Mouse (Mus musculus) erythroblast, adult 5-6 weeks (primary cell): ENCODE measurements around the gene Spata31d1d. TPM values are rescaled to one million over a fixed set of nuclear protein-coding genes. Genes with fewer than 3 reads are reported as not detected.
"Not testable (repeated sequence)": the region's sequence is repeated elsewhere in the genome, so short reads cannot be mapped to it uniquely, and the experiment has no call there.

Experiments
- ATAC-seq: replicated peaks from 2 replicates; pipeline ENCODE4 v1.8.0; 2016; ENCODE audit warnings: moderate number of reproducible peaks, mild to moderate bottlenecking, moderate TSS enrichment, inconsistent platforms; ENCODE audit not compliant: poor library complexity, low FRiP score, severe bottlenecking
- total RNA-seq, 2 experiments: library from RNA; stranded (forward) in 1 of 2; stranded (reverse) in 1 of 2; fragments of 150-400 nt in 1 of 2; fragments of 200-764, 138-1000 nt in 1 of 2; gene quantifications; 2 replicates each; pipeline versions ENCODE4 v1.2.3 to v1.2.4; 2015 to 2017; ENCODE audit warnings: low replicate concordance in 2 of 2

Spata31d1d gene
- total RNA-seq, 2 experiments from 2014 or later = 0.26 TPM; not detected in 1

DNA sequence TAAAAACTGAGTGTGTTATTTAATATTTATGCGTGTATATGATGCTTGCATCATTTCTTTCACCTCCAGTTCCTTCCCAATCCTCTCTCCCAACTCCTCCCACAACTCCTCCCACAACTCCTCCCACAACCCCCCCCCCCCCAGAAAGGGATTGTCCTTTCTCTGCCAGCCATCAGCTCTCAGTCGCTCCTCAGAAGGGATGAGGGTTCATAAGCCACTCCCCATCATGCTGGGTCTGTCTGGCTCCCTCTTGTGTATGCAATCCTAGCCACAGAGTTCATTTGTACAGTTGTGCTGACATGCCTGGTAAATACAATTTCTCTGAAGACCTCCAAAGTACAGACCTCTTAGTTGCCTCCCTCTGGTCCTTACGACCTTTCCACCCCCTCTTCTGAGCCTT is 3.6 kb upstream of the Spata31d1d start:
- ATAC-seq = 0 out of 2 replicates have a peak, but pooled peaks have one; percentile 19

DNA sequence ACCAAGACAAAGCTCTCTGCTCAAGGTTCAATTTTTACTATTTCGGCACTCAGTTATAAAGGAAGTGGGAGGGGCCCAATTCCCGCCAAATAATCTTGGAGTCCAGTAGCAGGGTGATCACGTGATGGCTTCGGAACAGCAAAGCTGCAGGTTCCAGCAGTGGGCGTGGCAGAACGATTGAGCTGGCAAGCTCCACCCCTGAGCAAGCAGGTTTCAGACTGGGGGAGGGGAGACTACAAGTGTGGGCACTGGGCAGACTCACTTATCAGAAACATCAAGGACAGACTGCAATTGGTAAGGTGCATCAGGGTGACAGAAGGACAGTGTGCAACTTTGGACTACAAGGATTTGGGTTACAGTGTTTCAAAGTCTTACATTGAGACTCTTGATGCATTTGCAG is 2.8 kb upstream of the Spata31d1d start:
- not testable (repeated sequence) for ATAC-seq

DNA sequence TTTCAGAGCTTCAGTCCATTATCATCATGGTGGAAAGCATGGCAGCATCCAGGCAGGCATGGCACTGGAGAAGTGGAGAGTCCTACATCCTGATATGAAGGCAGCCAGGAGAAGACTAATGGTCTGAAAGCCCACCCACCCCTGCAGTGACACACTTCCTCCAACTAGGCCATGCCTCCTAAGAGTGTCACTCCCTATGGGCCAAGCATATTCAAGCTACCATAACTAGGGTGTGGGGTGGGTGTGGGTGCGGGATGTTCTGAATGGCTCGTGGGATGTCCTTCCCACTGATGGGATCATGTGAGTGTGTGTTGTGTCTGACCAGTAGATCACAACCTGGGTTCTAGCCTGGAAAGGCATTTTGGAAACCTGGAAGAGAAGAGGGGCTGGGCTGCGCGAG is 2.4 kb upstream of the Spata31d1d start:
- ATAC-seq = no peak

DNA sequence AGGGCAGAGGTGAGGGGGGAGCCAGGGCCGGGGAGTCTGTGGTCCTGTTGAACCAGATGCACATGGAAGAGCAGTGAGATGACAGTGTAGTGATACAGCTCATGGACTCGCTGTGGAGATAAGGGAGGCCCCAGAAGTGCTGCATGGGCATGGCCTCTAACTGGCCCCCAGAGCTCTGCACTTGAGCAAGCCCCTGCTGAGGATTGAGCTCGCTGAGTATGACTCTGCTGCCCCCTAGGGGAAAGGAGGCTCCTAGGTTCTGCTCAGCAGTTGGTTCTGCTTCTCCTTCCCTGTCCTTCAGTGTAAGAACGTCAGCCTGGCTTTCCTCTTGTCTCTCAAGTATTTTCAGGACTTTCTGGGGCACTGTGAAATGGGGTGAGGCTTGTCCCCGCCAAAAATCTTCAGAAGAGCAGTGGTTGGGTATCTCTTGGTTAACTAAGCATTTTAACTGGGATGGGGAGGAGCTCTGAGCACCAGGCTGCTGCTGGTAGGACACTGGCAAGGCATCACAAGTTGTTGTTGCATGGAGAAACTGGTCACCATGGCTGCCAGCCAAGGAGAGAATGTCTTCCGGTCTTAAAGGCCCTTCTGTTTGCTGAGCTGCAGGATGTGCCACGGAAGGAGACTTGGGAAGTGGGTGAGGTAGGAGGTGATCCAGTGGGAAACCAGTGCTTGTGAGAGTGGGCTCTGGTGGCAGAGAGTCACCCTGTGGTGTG is 3.0 kb downstream of the Spata31d1d start:
- ATAC-seq = peak; percentile 82

DNA sequence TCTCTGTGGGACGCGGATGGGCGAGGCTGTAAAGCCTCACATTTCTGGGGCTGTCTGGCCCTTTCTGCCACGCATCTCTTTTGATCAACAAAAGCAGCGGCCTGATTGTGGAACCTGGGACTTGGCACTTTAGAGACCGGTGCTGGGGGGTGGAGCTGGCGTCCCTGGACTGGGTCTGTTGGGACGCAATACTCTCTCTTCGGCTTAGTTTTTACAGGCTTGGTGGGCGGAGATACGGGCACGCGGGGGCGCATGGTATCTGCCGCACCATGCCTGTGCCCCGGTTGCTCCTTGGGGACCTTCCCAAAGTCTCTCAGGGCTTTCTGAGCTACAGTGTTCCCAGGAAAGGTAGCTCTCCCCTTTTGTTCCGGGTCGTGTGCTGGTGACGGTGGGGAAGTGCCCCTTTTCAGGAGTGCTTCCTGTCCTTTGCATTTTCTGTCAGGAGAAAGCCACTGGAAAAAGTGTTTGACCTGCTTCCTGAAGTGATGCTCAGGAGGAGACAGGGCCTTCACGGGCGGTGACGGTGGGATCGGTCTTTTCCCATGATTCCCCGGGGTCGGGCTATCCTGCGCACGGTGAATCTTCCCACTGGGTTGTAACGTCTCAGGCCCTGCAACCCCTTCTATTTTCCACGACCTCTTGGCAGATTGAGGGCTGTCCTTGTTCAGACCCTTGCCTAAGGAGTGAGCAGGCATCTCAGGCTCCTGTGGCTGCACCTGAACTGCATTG is 5.2 kb downstream of the Spata31d1d start:
- no peak for ATAC-seq

DNA sequence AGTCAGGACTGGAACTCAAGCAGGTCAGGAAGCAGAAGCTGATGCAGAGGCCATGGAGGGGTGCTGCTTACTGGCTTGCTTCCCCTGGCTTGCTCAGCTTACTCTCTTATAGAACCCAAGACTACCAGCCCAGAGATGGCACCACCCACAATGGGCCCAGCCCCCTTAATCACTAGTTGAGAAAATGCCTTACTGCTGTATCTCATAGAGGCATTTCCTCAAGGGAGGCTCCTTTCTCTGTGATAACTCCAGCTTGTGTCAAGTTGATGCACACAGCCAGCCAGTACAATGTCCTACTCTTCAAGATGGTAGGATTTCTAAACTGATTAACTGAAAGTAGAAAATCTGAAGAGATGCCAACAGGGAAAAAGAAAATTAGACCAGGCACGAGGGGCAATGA is 9.5 kb downstream of the Spata31d1d start:
- ATAC-seq = not testable (repeated sequence)

DNA sequence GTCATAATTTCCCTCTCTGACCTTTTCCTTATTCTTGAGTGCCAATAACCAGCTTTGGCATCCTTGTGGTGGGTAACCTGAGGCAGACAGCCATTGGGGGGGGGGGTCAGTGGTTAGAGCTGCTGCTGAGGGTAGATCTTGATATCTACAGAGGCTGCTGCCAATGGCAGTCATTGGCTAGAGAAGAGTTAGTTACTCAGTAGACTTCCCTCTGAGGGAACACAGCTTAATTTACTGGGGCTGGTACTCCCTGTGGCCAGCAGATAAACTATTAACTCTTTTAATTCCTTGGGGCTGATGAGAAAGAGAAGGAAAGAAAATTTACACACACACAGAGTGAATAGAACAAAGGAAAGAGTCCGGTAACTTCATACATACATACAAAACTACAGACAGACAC is 12.1 kb downstream of the Spata31d1d start:
- ATAC-seq = no peak

DNA sequence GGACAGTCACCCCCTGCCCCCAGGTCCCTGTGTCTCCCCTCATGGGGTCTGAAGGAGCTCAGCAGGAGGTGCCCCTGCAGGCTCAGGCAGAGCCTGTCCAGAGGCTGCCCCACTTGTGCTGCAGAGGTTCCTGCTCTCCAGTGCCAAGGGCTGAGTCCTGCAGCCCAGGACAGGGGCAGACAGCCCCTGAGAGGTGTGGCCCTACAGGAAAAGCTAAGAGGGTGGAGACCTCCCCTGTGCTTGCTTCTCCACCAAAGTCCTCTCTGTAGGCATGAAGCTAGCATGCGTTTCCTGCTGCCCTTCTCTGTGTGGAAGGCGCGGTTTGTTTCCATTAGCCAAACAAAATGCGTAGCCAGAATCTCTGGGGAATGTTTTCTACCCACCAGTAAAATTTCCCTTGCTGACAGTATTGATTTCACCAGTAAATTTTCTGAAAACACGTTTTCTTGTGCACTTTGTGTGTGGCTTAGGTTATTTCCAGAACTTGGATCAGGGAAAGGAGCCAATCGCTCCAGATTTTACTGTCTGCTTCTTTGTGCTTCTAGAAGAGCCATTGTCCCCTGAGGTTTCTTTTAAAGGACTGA is 12.6 kb downstream of the Spata31d1d start:
- not testable (repeated sequence) for ATAC-seq

DNA sequence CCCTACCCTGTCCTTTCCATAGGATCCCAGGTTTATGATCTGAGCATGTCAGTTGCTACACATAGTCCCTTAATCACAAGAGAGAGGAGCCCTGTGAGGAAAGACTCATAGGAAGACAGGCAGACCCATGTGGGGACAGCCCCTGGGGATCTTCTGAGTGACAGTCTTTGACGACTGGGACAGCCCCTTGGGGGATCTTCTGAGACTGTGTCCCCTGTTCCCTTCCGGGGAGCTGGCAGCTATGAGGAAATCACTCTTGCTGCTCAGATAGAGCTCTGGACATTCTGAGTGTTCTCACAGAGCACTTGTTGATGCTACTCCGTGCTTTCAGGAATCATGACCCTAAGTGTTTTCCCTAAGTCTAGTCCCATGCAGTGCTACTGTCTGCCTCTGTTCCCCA is 17.8 kb downstream of the Spata31d1d start:
- no peak for ATAC-seq

DNA sequence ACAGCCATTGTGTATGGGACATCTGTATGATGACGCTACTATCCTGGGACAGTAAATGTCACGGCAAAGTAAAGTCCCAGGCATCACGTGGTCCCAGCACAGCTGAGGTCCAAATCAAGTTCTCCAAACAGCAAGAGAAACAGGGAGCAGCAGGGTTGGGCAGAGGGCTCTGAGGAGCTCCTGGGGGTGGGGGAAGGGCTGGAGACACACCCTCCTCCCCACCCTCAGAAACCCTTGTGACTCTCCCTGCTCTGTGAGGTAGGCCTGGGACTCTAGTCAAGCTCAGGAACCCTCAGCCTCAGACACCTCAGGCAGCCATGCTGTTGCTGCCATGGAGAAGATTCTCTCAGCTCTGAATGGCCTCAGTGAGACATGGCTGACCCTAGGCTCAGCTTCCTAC is 19.6 kb downstream of the Spata31d1d start, which contains the start of gene Spata31d1b:
Spata31d1b (plus strand) TSS at position 301 of the 400 bp plus-strand sequence.
- ATAC-seq = not testable (repeated sequence)

DNA sequence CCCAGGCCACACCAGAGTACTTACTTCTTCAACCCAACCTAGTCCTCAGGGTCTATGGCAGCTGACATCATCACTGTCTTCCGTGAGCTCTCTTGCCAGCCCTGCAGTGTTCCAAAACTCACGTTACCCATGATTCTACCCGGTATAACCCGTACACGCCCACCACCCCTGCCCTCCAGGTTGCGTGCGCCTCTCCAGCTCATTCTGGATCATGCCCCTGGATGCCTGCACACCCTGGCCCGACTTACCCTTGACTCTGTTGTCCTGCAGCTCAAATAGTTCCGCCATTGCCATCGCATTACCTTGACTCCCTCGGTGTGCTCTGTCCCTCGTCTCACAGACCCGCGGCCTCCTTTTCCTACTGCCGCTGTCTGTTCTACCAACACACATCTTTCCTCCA is 21.3 kb downstream of the Spata31d1d start, which contains the start of gene Spata31d1a:
Spata31d1a (minus strand) TSS at position 101 of the 400 bp plus-strand sequence.
- no peak for ATAC-seq

DNA sequence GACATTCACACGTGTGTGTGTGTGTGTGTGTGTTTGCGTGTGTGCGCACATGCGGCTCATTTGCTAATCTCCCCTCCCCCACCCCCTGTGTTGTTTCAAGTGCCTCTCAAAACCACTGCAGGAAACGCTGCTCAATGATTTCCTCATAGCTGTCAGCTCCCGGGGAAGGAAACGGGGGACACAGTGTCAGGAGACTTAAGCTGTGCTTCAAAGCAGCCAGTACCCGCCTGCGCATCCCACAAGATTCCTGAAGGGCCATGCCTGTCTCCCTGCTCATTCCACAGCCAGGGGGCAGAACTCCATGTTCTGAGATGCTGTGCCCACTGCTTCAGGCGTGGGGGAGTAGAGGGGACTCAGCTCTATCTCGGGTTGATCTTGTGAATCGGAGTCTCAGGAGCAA is 27.0 kb downstream of the Spata31d1d start:
- no peak for ATAC-seq

DNA sequence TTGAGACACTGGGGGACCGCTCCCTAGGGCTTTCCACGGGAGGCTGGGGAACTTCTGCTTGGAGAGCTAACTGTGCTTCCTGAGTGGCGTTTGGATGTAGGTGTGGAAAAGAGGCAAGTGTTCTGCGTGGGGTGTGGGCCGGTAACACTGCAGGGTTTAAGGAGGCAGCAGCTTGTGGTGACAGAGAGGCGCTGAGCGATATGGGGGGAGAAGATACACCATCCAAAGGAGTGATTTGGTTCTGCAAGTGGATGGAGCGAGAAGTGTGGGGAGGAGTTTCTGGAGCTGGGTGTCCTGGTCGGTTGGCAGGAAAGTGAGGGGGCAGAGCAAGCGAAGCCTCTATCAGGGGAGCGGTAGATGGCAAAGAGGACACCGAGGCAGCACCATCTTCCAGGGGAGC is 28.0 kb downstream of the Spata31d1d start:
- no peak for ATAC-seq

DNA sequence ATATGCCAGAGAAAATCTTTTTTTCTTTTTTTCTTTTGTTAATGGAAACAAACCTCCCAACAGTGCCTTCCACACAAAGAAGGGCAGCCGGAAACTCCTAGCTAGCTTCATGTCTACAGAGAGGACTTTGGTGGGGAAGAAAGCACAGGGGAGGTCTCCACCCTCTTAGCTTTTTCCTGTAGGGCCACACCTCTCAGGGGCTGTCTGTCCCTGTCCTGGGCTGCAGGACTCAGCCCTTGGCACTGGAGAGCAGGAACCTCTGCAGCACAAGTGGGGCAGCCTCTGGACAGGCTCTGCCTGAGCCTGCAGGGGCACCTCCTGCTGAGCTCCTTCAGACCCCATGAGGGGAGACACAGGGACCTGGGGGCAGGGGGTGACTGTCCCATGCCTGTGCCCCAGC is 31.4 kb downstream of the Spata31d1d start:
- ATAC-seq = 0 out of 2 replicates have a peak, but pooled peaks have one; percentile 28

DNA sequence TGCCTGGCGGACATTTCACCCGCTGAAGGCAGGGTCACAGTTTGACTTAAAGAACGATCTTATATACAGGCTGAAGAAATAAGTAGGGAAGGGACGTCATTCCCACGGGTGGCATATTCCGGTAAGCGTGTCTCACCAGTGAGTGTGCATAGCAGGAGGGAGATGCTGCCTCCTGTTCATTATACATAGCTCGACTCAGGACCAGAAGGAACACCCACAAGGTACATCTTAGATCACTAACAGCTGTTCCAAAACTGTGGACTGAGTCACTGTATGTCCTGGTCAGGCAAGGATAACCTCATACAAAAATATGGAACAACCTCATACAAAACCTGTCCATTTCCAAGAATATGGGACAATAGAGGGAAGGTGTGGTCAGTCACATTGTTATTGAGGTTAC is 32.4 kb downstream of the Spata31d1d start:
- ATAC-seq = no peak

DNA sequence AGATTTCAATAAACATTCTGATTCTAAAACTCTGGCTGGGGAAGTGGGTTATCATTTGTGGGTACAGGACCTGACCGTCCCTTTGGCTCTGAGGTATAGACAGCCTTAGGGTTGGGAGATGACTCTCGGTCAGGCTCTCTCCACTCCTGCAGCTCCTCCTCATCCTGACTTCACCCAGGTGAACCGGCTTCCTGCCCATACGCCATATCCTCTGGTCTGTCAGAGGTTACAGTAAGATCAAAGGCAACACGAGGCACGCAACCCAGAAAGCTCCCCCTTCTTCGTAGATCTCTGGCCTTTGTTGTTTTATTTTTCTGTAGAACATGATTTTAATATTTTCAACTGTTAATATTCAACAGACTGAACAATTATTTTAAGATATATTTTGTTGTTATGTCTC is 35.8 kb downstream of the Spata31d1d start:
- no peak for ATAC-seq

DNA sequence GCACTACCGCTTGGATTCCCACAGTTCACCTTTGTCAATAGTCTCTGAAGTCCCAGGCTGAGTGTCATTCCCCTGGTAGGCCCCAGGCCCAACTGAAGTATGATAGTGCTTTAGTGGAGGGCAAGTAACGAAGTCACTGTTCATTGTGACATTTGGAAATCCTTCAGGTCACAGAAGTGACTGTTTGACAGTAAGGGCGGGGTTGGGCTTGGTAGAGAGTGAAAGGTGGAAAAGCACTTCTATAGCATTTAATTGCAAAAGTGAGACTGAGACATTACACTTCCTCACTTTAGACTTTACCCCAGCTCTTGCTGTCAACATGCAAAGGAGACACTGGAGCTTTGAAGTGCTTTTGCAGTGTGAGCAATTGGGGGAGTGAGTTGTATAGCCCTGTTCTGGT is 37.5 kb downstream of the Spata31d1d start, which contains the start of gene 4921517D22Rik:
4921517D22Rik (minus strand) TSS at position 101 of the 400 bp plus-strand sequence.
- ATAC-seq = no peak

DNA sequence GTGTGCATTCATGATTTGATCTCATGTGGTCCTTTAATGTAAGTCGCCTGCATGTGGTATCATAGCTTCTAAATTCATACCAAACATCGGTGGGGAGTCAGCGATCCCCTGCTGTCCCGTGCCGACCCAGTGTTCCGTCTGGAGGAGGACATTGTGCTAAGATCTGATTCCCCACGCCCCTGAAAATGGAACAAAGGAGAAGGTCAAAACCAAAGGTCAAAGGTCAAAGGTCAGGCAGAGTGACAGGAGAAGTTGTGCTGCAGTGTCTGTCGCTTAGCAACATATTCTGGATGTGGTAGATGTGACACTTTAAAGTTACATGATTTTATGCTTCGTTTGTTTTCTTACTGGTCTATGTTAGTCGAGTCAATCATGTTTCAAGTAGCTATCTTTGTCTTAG is 40.1 kb downstream of the Spata31d1d start:
- no peak for ATAC-seq

DNA sequence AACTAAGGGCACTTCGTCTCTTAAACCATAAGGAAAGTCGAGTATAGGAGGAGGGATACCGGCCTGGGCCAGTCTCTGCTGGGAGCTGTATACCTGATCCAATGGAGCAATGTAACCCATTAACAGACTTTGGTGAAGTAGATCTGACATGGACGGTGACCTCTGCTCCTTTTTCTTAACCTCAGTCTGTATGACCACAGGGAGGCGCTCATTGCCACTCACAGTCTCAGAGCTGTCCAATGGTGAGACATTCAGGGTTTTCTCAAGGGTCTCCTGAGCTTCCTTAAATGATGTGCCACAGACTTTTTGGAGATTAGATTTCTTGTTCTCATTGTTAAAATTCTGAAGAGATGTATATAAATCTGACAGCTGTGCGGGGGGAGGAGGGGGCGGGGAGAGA is 41.0 kb downstream of the Spata31d1d start:
- ATAC-seq = no peak

DNA sequence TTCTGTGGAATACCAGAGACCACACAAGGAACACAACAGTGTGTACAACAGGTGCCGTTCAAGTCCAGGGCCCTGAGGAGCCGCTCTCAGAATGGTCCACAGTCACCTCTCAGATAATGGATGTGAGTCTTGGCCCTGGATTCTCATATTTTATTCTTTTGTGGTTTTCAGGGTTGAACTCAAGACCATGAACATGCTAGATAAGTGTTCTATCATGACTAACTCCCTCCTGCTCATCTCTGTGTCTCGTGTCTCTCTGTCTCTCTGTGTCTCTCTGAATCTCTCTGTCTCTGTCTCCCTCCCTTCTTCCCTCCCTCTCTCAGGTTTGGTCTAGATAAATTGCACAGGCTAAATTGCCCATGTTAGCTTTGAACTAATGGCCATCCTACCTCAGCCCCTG is 41.7 kb downstream of the Spata31d1d start:
- no peak for ATAC-seq

DNA sequence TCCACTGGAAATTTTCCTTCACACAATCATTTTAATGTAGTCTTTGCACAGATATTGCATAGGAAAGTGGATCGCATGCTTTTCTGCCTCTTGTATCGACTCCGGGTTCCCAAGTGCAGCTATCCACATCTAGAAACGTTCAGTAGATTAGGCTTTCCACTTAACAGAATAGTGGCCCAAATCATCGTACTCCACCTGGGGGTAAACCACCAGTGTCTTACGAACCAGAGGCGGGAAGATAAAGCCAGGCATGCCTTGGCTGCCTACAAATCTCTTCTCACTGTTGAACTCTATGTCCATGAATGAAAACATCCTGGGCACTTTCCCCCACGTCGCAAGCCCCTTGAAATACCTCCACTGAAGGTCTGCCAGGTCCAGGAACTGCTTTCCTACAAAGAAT is 42.2 kb downstream of the Spata31d1d start:
- ATAC-seq = no peak
